ENCODE assay signal across 10 mouse cellular contexts in the genomic region with DNA sequence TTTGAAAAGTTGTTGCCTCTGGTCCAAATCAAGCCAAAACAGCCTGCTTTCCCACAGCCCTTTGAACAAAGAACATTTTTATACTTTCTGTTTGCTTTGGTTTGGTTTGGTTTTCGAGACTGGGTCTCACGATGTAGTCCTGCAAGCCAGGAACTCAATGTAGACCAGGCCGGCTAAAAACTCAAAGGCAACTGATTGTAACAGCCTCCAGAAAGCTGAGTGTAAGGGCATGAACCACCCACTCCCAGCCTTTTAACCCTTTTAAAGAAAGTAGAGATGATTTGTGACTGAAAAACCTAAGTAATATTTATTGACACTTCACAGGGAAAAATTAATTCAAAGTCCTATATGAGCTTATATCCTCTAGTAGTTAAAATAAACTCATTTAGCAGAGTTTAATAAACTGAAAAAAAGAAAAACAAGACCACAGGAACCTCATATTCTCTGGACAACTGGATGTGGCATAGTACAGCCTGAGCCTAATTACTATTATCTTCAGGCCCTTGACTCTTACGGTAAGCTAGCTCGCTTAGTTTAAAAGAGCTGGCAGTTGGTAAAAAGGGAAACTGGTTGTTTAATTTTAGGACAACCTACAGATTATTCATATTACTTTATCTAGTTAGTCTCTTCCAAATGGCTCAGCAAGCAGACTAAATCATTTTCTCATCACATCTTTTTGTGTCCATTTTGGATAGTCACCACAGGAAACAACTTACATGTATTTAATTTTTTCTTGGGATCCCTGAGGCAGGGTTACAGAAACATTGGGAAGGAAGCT. TPM values are rescaled to one million over a fixed set of nuclear protein-coding genes. Genes with fewer than 3 reads are reported as not detected.
A peak's percentile ranks its signal among the peaks of the same experiment; 100 is the strongest.
DNase-seq lines count a peak whose midpoint lies in the region; ATAC-seq lines count a peak whose summit lies in the region.
"Had no signal": no experiment of that assay in that cellular context is flagged by ENCODE, and none has a peak within 500 bp of the region (broad histone marks: within the 10 kb centered on the region; RNA-seq: fewer than 3 reads in every experiment).

No protein-coding gene starts in this region.

- H3K36me3 ChIP-seq in heart, embryonic 14.5 days (ENCODE audit: control insufficient read depth, insufficient read depth, low read length): no peaks in the 10 kb centered on the region
- no peaks in the 10 kb centered on the region for H3K36me3 ChIP-seq in midbrain, embryonic 12.5 days
- no peaks in the 10 kb centered on the region for H3K36me3 ChIP-seq in midbrain, embryonic 15.5 days (replicated peaks)
- no peaks in the 10 kb centered on the region for H3K36me3 ChIP-seq in embryonic facial prominence, embryonic 15.5 days
- no peaks in the 10 kb centered on the region for H3K36me3 ChIP-seq in midbrain, embryonic 14.5 days (ENCODE audit: control insufficient read depth, insufficient read depth, low read length)

- no peaks in the 10 kb centered on the region for H3K9me3 ChIP-seq in heart, embryonic 14.5 days (ENCODE audit: control insufficient read depth, low read length)
- no peaks in the 10 kb centered on the region for H3K9me3 ChIP-seq in midbrain, embryonic 12.5 days
- no peaks in the 10 kb centered on the region for H3K9me3 ChIP-seq in midbrain, embryonic 15.5 days
- H3K9me3 ChIP-seq in embryonic facial prominence, embryonic 15.5 days (replicated peaks): no peaks in the 10 kb centered on the region
- no peaks in the 10 kb centered on the region for H3K9me3 ChIP-seq in midbrain, embryonic 14.5 days (ENCODE audit: control insufficient read depth, low read length)

- 48% methylated on average over 5 of the region's 5 CpGs for WGBS in heart, embryonic 14.5 days
- 76% methylated on average over 5 of the region's 5 CpGs for WGBS in midbrain, embryonic 12.5 days
- WGBS in midbrain, embryonic 15.5 days: 80% methylated on average over 5 of the region's 5 CpGs
- WGBS in embryonic facial prominence, embryonic 15.5 days: 68% methylated on average over 5 of the region's 5 CpGs
- WGBS in midbrain, embryonic 14.5 days: 83% methylated on average over 5 of the region's 5 CpGs

- ATAC-seq in heart, embryonic 14.5 days (ENCODE audit: insufficient number of reproducible peaks, insufficient read depth, low FRiP score, low read depth): no peak
- no peak for ATAC-seq in midbrain, embryonic 12.5 days (ENCODE audit: low FRiP score, low read depth)
- ATAC-seq in midbrain, embryonic 15.5 days (replicated peaks): no peak
- ATAC-seq in embryonic facial prominence, embryonic 15.5 days (ENCODE audit: insufficient number of reproducible peaks, low FRiP score, low TSS enrichment, low read depth): no peak
- ATAC-seq in midbrain, embryonic 14.5 days (ENCODE audit: low FRiP score, low TSS enrichment): no peak

- H3K4me2 ChIP-seq in heart, embryonic 14.5 days (ENCODE audit: low read length): peak overlapping the region; percentile 74
- H3K4me2 ChIP-seq in midbrain, embryonic 12.5 days (replicated peaks): peak overlapping the region; percentile 40
- H3K4me2 ChIP-seq in midbrain, embryonic 15.5 days: no peak overlapping the region
- peak overlapping the region; percentile 30; the same call in 1 of the 2 replicates for H3K4me2 ChIP-seq in embryonic facial prominence, embryonic 15.5 days (replicated peaks)
- peak overlapping the region; percentile 91; the same call in 1 of the 2 replicates for H3K4me2 ChIP-seq in midbrain, embryonic 14.5 days (ENCODE audit: low read length)

- no peak for DNase-seq in heart, postnatal 14 days
- no peak for DNase-seq in midbrain, embryonic 14.5 days
- DNase-seq in layer of hippocampus, postnatal 25 days (ENCODE audit: extremely low spot score in 1 of 2, low spot score in 1 of 2): no peak
- DNase-seq in cerebellum, adult 9-11 months: no peak
- DNase-seq: kidney, postnatal 36 days; right cerebral cortex, postnatal 4 days had no signal

- H3K27me3 ChIP-seq in heart, embryonic 14.5 days (ENCODE audit: control insufficient read depth, insufficient read depth, low read length): no peaks in the 10 kb centered on the region
- H3K27me3 ChIP-seq in midbrain, embryonic 12.5 days: no peaks in the 10 kb centered on the region
- H3K27me3 ChIP-seq in midbrain, embryonic 15.5 days (replicated peaks): no peaks in the 10 kb centered on the region
- H3K27me3 ChIP-seq in embryonic facial prominence, embryonic 15.5 days: no peaks in the 10 kb centered on the region
- no peaks in the 10 kb centered on the region for H3K27me3 ChIP-seq in midbrain, embryonic 14.5 days (ENCODE audit: control insufficient read depth, insufficient read depth, low read length)

- peaks cover 4 to 23% of the 10 kb centered on the region in 2 experiments; a peak in 3 of 4 replicates for H3K4me1 ChIP-seq in heart, embryonic 14.5 days (ENCODE audit: control insufficient read depth in 2 of 2, insufficient read depth in 2 of 2, low read length in 2 of 2)
- peaks cover 12% of the 10 kb centered on the region; the same call in 1 of the 2 replicates for H3K4me1 ChIP-seq in midbrain, embryonic 12.5 days
- peaks cover 6% of the 10 kb centered on the region; the same call in 1 of the 2 replicates for H3K4me1 ChIP-seq in midbrain, embryonic 15.5 days
- H3K4me1 ChIP-seq in embryonic facial prominence, embryonic 15.5 days: no peaks in the 10 kb centered on the region
- no peaks in the 10 kb centered on the region for H3K4me1 ChIP-seq in midbrain, embryonic 14.5 days (ENCODE audit: control insufficient read depth, insufficient read depth, low read length)

- no peak overlapping the region for H3K9ac ChIP-seq in heart, embryonic 14.5 days (ENCODE audit: low read length)
- H3K9ac ChIP-seq in midbrain, embryonic 12.5 days (replicated peaks): no peak overlapping the region
- H3K9ac ChIP-seq in midbrain, embryonic 15.5 days: no peak overlapping the region
- no peak overlapping the region for H3K9ac ChIP-seq in embryonic facial prominence, embryonic 15.5 days
- H3K9ac ChIP-seq in midbrain, embryonic 14.5 days (replicated peaks; ENCODE audit: low read length): no peak overlapping the region

- intact Hi-C loops in heart, postnatal 14 days (cut with DNase I): no loop called here

- peak overlapping the region; percentile 65 to 75 for H3K27ac ChIP-seq in heart, embryonic 14.5 days (replicated peaks in 1 of 2; ENCODE audit: control insufficient read depth in 1 of 2, insufficient read depth in 1 of 2, low read depth in 2 of 2, low read length in 2 of 2)
- H3K27ac ChIP-seq in midbrain, embryonic 12.5 days (replicated peaks): no peak overlapping the region
- H3K27ac ChIP-seq in midbrain, embryonic 15.5 days: no peak overlapping the region
- H3K27ac ChIP-seq in embryonic facial prominence, embryonic 15.5 days (replicated peaks): no peak overlapping the region
- H3K27ac ChIP-seq in midbrain, embryonic 14.5 days (replicated peaks; ENCODE audit: low read depth, low read length): no peak overlapping the region

- no peak overlapping the region for H3K4me3 ChIP-seq in heart, embryonic 14.5 days (ENCODE audit: control insufficient read depth in 1 of 2, insufficient read depth in 1 of 2, low read depth in 1 of 2, low read length in 2 of 2)
- H3K4me3 ChIP-seq in midbrain, embryonic 12.5 days: no peak overlapping the region
- no peak overlapping the region for H3K4me3 ChIP-seq in midbrain, embryonic 15.5 days
- no peak overlapping the region for H3K4me3 ChIP-seq in embryonic facial prominence, embryonic 15.5 days (replicated peaks)
- no peak overlapping the region for H3K4me3 ChIP-seq in midbrain, embryonic 14.5 days (replicated peaks; ENCODE audit: low read depth, low read length)

RNA-seq across cellular contexts. Expression of gene Bard1, which starts 2.2 kb away (rescaled TPM):
- polyA plus RNA-seq in heart, embryonic 14.5 days (2014; fragmentation: Nextera tagmentation; extraction: Ambion mirVana): 2.3 and 2.5 TPM in 2 replicates
- total RNA-seq in heart, postnatal 14 days (2021): 1 to 10 TPM; 1.0 to 1.8 TPM
- polyA plus RNA-seq in midbrain, embryonic 12.5 days (2016; fragmentation: Nextera tagmentation; extraction: Ambion mirVana): 1.8 and 2.0 TPM in 2 replicates
- polyA plus RNA-seq in midbrain, embryonic 15.5 days (2015; fragmentation: Nextera tagmentation; extraction: Ambion mirVana): 0.54 and 0.68 TPM in 2 replicates
- 1.6 and 1.8 TPM in 2 replicates for polyA plus RNA-seq in embryonic facial prominence, embryonic 15.5 days (2015; fragmentation: Nextera tagmentation; extraction: Ambion mirVana)
- 0.90 and 0.99 TPM in 2 replicates for polyA plus RNA-seq in midbrain, embryonic 14.5 days (2014; fragmentation: Nextera tagmentation; extraction: Ambion mirVana)
- under 1 TPM; 0.57 to 0.75 TPM for total RNA-seq in layer of hippocampus, postnatal 25 days (2021)

Comparison
In these comparisons a context has a peak if more than half of its experiments do, and no peak if none do; other contexts are left out.
1. H3K27ac ChIP-seq: peak in heart, embryonic 14.5 days (2 of 2); none in midbrain, embryonic 12.5 days (single experiment), midbrain, embryonic 15.5 days (single experiment), embryonic facial prominence, embryonic 15.5 days (single experiment) and midbrain, embryonic 14.5 days (single experiment).